Mouse (Mus musculus) intestine, postnatal 0 days (tissue): ENCODE results near the gene Fpgs. TPM values are rescaled to one million over a fixed set of nuclear protein-coding genes. Genes with fewer than 3 reads are reported as not detected.

ENCODE experiments used
- ATAC-seq: fragments of 200-750 bp; cut with Nextera tagmentation; 2 replicates; pipeline ENCODE4 v1.8.0; 2017; ENCODE audit warnings: mild to moderate bottlenecking, moderate TSS enrichment, moderate library complexity
- H3K27ac ChIP-seq: fragments of 300-500 bp; sonication (generic); 2 replicates; pipeline ENCODE4 v1.5.1; 2014; ENCODE audit warnings: mild to moderate bottlenecking, low read depth, low read length, moderate library complexity
- H3K27me3 ChIP-seq: fragments of 300-500 bp; sonication (generic); replicated peaks from 2 replicates; pipeline ENCODE4 v1.6.1; 2014; ENCODE audit warnings: low read length, mixed read lengths; ENCODE audit not compliant: control insufficient read depth, insufficient read depth
- H3K36me3 ChIP-seq: fragments of 300-500 bp; sonication (generic); 2 replicates; pipeline ENCODE4 v1.6.1; 2014; ENCODE audit warnings: mild to moderate bottlenecking, moderate library complexity; ENCODE audit not compliant: control insufficient read depth, insufficient read depth
- H3K4me1 ChIP-seq: fragments of 300-500 bp; sonication (generic); replicated peaks from 2 replicates; pipeline ENCODE4 v1.6.1; 2014; ENCODE audit warnings: antibody characterized with exemption, low read length, mixed read lengths; ENCODE audit not compliant: control insufficient read depth, insufficient read depth
- H3K4me2 ChIP-seq: fragments of 300-500 bp; sonication (generic); replicated peaks from 2 replicates; pipeline ENCODE4 v1.6.1; 2014; ENCODE audit warnings: low read depth, mild to moderate bottlenecking, moderate library complexity
- H3K4me3 ChIP-seq: fragments of 300-500 bp; sonication (generic); 2 replicates; pipeline ENCODE4 v1.5.1; 2014; ENCODE audit warnings: low read depth, low read length
- H3K9ac ChIP-seq: fragments of 300-500 bp; sonication (generic); 2 replicates; pipeline ENCODE4 v1.6.1; 2014; ENCODE audit warnings: mild to moderate bottlenecking, low read depth, low read length
- H3K9me3 ChIP-seq: fragments of 300-500 bp; sonication (generic); 2 replicates; pipeline ENCODE4 v1.6.1; 2016; ENCODE audit warnings: mixed run types; ENCODE audit not compliant: control insufficient read depth
- CTCF ChIP-seq: sonication (generic); IDR thresholded peaks from 2 replicates; pipeline ENCODE4 v1.5.1; 2016; ENCODE audit warnings: low read depth, mild to moderate bottlenecking, control low read depth, antibody characterized with exemption, moderate library complexity
- WGBS: fragments of 180-500 bp; shearing (Covaris S2); extraction: QIAGEN DNeasy Blood & Tissue Kit; methylation state at CpG from one replicate; pipeline ENCODE4 v1.1.7; 2014; 5-methylcytosine and 5-hydroxymethylcytosine counted together
- polyA plus RNA-seq: library from polyadenylated mRNA; unstranded; fragments of >200 nt; fragmentation: Nextera tagmentation; extraction: Ambion mirVana; gene quantifications from 2 replicates; pipeline ENCODE4 v1.2.1, GENCODE M21; 2015

Fpgs gene
- polyA plus RNA-seq, 1 experiment from 2014 or later: 12.4 TPM

GRCm38 (mm10) chr2:32709521-32710137, 5.7 kb upstream of the Fpgs start:
- Histone ChIP-seq H3K36me3 (peaks cover 59% of the 10 kb centered on the region), H3K9ac (no peak overlapping the region), H3K9me3 (no peaks in the 10 kb centered on the region), H3K27ac (peak overlapping the region; percentile 28; the same call in 1 of the 2 replicates), H3K4me1 (peaks cover 13% of the 10 kb centered on the region; the same call in 1 of the 2 replicates), H3K4me2 (no peak overlapping the region), H3K27me3 (no peaks in the 10 kb centered on the region), H3K4me3 (no peak overlapping the region)
- WGBS: 86% methylated on average over 20 of the region's 20 CpGs
- TF ChIP-seq CTCF: no peak
- no peak for ATAC-seq

GRCm38 (mm10) chr2:32708643-32709042, 4.7 kb upstream of the Fpgs start:
- peaks cover 66% of the 10 kb centered on the region for H3K36me3 ChIP-seq
- H3K27me3 ChIP-seq: no peaks in the 10 kb centered on the region
- whole genome bisulfite sequencing: 31% methylated on average over 3 of the region's 3 CpGs
- H3K9me3 ChIP-seq: no peaks in the 10 kb centered on the region
- H3K9ac ChIP-seq: no peak overlapping the region
- H3K4me1 ChIP-seq: peaks cover 7% of the 10 kb centered on the region; the same call in 1 of the 2 replicates
- no peak overlapping the region for H3K4me3 ChIP-seq
- no peak for ATAC-seq
- peak; percentile 89 for TF ChIP-seq CTCF
- H3K27ac ChIP-seq: no peak overlapping the region
- H3K4me2 ChIP-seq: no peak overlapping the region

GRCm38 (mm10) chr2:32706971-32707370, 3.0 kb upstream of the Fpgs start:
- TF ChIP-seq CTCF: no peak
- peaks cover 66% of the 10 kb centered on the region for H3K36me3 ChIP-seq
- no peak overlapping the region for H3K9ac ChIP-seq
- no peak overlapping the region for H3K4me2 ChIP-seq
- whole genome bisulfite sequencing: 87% methylated on average over 6 of the region's 6 CpGs
- H3K27ac ChIP-seq: 0 out of 2 replicates have a peak overlapping the region, but pooled peaks have one; percentile 21
- H3K27me3 ChIP-seq: no peaks in the 10 kb centered on the region
- peaks cover 11% of the 10 kb centered on the region; the same call in 1 of the 2 replicates for H3K4me1 ChIP-seq
- no peaks in the 10 kb centered on the region for H3K9me3 ChIP-seq
- H3K4me3 ChIP-seq: no peak overlapping the region
- no peak for ATAC-seq

GRCm38 (mm10) chr2:32705018-32705417, 1.1 kb upstream of the Fpgs start:
- no peak for ATAC-seq
- peaks cover 61% of the 10 kb centered on the region for H3K36me3 ChIP-seq
- H3K4me2 ChIP-seq: no peak overlapping the region
- 86% methylated on average over 7 of the region's 7 CpGs for WGBS
- H3K9me3 ChIP-seq: no peaks in the 10 kb centered on the region
- no peak for TF ChIP-seq CTCF
- H3K27me3 ChIP-seq: no peaks in the 10 kb centered on the region
- H3K27ac ChIP-seq: no peak overlapping the region
- H3K9ac ChIP-seq: no peak overlapping the region
- H3K4me3 ChIP-seq: no peak overlapping the region
- peaks cover 6% of the 10 kb centered on the region; the same call in 1 of the 2 replicates for H3K4me1 ChIP-seq

GRCm38 (mm10) chr2:32703046-32703445, 899 bp downstream of the Fpgs start:
- Histone ChIP-seq H3K4me1 (peaks cover 6% of the 10 kb centered on the region; the same call in 1 of the 2 replicates), H3K27ac (peak overlapping the region; percentile 62), H3K4me3 (no peak overlapping the region), H3K36me3 (peaks cover 41% of the 10 kb centered on the region), H3K9ac (no peak overlapping the region), H3K4me2 (peak overlapping the region; percentile 13; the same call in 1 of the 2 replicates), H3K27me3 (no peaks in the 10 kb centered on the region), H3K9me3 (no peaks in the 10 kb centered on the region)
- WGBS: 54% methylated on average over 8 of the region's 8 CpGs
- TF ChIP-seq CTCF: no peak
- peak; percentile 42 for ATAC-seq

GRCm38 (mm10) chr2:32700966-32701743, 2.8 kb downstream of the Fpgs start:
- 83% methylated on average over 14 of the region's 14 CpGs for WGBS
- H3K27ac ChIP-seq: no peak overlapping the region
- TF ChIP-seq CTCF: no peak
- peaks cover 23% of the 10 kb centered on the region for H3K36me3 ChIP-seq
- no peaks in the 10 kb centered on the region for H3K9me3 ChIP-seq
- no peak overlapping the region for H3K4me3 ChIP-seq
- H3K9ac ChIP-seq: no peak overlapping the region
- ATAC-seq: no peak
- H3K4me1 ChIP-seq: peaks cover 6% of the 10 kb centered on the region; the same call in 1 of the 2 replicates
- H3K27me3 ChIP-seq: no peaks in the 10 kb centered on the region
- H3K4me2 ChIP-seq: no peak overlapping the region
